Mouse (Mus musculus): ENCODE results near the gene Mcam. TPM values are rescaled to one million over a fixed set of nuclear protein-coding genes. Genes with fewer than 3 reads are reported as not detected.

Gene Mcam
- polyA plus RNA-seq, 1 experiment = 2.1 TPM

DNA sequence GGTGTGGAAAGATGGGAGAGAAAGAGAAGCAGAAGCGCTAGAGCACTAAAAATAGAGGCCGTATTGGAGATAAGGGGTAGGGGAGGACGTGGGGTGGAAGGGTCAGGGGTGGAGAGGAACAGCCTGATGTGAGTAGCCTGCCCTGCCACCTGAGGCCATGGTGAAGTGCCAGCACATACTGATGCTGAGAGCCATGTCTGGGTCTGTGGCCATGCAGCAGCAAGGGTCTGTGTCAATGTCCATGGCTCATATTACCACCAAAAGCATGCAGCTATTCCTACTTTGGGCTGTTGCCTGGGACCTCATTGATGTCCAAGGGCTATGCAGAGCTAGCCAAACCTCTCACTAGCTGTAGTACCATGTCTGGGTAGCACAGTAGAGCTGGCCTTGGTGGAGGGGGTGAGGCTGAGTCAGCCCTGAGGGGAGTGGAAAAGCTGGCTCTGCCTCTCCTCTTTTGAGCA is 36.5 kb downstream of the Mcam start:
- no peak overlapping the region for H3ac ChIP-seq (ENCODE audit: control insufficient read depth, insufficient read length)
- no peak overlapping the region for H3K4me2 ChIP-seq (ENCODE audit: low read depth)
- no peak for TF ChIP-seq MAX (IDR thresholded peaks at IDR 0.05; ENCODE audit: low read depth)
- no peak for TF ChIP-seq MYOG (IDR thresholded peaks at IDR 0.05; ENCODE audit: control insufficient read depth in 1 of 3, insufficient read depth in 1 of 3, insufficient read length in 2 of 3, low read depth in 2 of 3)
- no peak for TF ChIP-seq POLR2A (IDR thresholded peaks at IDR 0.05; ENCODE audit: insufficient read length, low read depth)
- TF ChIP-seq REST (IDR thresholded peaks at IDR 0.05; ENCODE audit: insufficient read depth, insufficient read length) = no peak
- TF ChIP-seq SRF (IDR thresholded peaks at IDR 0.05; ENCODE audit: control insufficient read depth, insufficient read length, low read depth) = no peak
- TF ChIP-seq TCF12 (IDR thresholded peaks at IDR 0.05; ENCODE audit: insufficient read depth, poor library complexity, severe bottlenecking) = no peak
- TF ChIP-seq USF1 (IDR thresholded peaks at IDR 0.05; ENCODE audit: low read depth) = no peak
- no peak overlapping the region for H3K4me3 ChIP-seq
- no peaks in the 10 kb centered on the region for H3K27me3 ChIP-seq (ENCODE audit: control insufficient read depth, insufficient read depth, insufficient read length)
- peaks cover 10% of the 10 kb centered on the region for H3K36me3 ChIP-seq (ENCODE audit: control insufficient read depth, insufficient read depth)
- H3K79me2 ChIP-seq (ENCODE audit: control insufficient read depth, insufficient read depth) = no peaks in the 10 kb centered on the region

DNA sequence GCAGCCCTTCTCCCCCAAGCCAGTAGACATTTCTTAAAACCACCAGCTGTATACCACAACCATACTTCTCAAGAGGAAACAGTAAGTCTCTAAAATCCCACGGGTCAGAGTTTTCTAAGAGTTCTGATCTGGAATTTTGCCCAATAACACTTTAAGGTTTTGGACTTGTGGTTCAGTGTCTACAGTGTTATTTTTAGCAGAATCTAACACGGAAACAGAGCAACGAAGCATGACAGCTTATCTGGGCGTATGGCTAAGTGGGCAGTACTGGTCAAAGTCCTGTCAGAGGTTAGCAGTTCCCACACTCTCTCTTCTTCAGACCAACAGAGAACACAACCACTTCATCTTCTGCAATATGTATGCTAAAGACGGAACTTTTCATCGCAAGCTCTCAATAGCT is 41.3 kb downstream of the Mcam start:
- Histone ChIP-seq H3K4me2 (ENCODE audit: low read depth) (no peak overlapping the region), H3K79me2 (ENCODE audit: control insufficient read depth, insufficient read depth) (peaks cover 7% of the 10 kb centered on the region), H3K36me3 (ENCODE audit: control insufficient read depth, insufficient read depth) (peaks cover 3% of the 10 kb centered on the region), H3K4me3 (no peak overlapping the region), H3K27me3 (ENCODE audit: control insufficient read depth, insufficient read depth, insufficient read length) (no peaks in the 10 kb centered on the region), H3ac (ENCODE audit: control insufficient read depth, insufficient read length) (no peak overlapping the region)
- no peak for TF ChIP-seq TCF3 (IDR thresholded peaks at IDR 0.05; ENCODE audit: insufficient read length, low read depth)
- no peak for TF ChIP-seq MAX (IDR thresholded peaks at IDR 0.05; ENCODE audit: low read depth)

DNA sequence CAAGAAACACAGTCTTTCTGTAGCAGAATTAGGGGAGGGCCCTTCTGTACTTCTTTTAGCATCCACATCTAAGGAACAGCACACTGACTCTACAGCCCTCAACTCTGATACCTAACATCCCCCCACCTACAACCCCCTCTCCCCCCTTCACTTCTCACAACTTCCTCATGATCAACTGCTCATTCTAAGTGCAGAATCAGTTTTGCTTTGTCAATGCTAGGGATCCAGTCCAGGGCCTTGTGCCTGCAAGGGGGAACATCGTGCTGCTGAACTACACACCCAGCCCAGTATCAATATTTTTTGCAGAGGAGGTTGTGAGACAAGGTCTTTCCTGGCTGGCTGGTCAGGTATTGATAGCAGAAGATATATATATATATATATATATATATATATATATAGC is 41.7 kb downstream of the Mcam start:
- Histone ChIP-seq H3K27me3 (ENCODE audit: control insufficient read depth, insufficient read depth, insufficient read length) (no peaks in the 10 kb centered on the region), H3K79me2 (ENCODE audit: control insufficient read depth, insufficient read depth) (peaks cover 7% of the 10 kb centered on the region), H3K36me3 (ENCODE audit: control insufficient read depth, insufficient read depth) (no peaks in the 10 kb centered on the region), H3ac (ENCODE audit: control insufficient read depth, insufficient read length) (no peak overlapping the region), H3K4me2 (ENCODE audit: low read depth) (no peak overlapping the region), H3K4me3 (no peak overlapping the region)
- no peak for TF ChIP-seq MAX (IDR thresholded peaks at IDR 0.05; ENCODE audit: low read depth)
- no peak for TF ChIP-seq TCF12 (IDR thresholded peaks at IDR 0.05; ENCODE audit: insufficient read depth, poor library complexity, severe bottlenecking)
- no peak for TF ChIP-seq CEBPB (IDR thresholded peaks at IDR 0.05; ENCODE audit: insufficient read depth, poor library complexity, severe bottlenecking)
- no peak for TF ChIP-seq MYOD1 (IDR thresholded peaks at IDR 0.05; ENCODE audit: control insufficient read depth in 1 of 3, insufficient read length in 2 of 3, low read depth in 2 of 3)
- no peak for TF ChIP-seq USF1 (IDR thresholded peaks at IDR 0.05; ENCODE audit: low read depth)
- TF ChIP-seq E2F4 (IDR thresholded peaks at IDR 0.05; ENCODE audit: insufficient read depth) = no peak
- TF ChIP-seq POLR2A (IDR thresholded peaks at IDR 0.05; ENCODE audit: insufficient read length, low read depth) = no peak
- no peak for TF ChIP-seq MYOG (IDR thresholded peaks at IDR 0.05; ENCODE audit: control insufficient read depth in 1 of 3, insufficient read depth in 1 of 3, insufficient read length in 2 of 3, low read depth in 2 of 3)
- no peak for TF ChIP-seq SRF (IDR thresholded peaks at IDR 0.05; ENCODE audit: control insufficient read depth, insufficient read length, low read depth)
- no peak for TF ChIP-seq REST (IDR thresholded peaks at IDR 0.05; ENCODE audit: insufficient read depth, insufficient read length)
- no peak for TF ChIP-seq TCF3 (IDR thresholded peaks at IDR 0.05; ENCODE audit: insufficient read length, low read depth)
- no peak for TF ChIP-seq POLR2AphosphoS2 (IDR thresholded peaks at IDR 0.05; ENCODE audit: insufficient read length, low read depth)

DNA sequence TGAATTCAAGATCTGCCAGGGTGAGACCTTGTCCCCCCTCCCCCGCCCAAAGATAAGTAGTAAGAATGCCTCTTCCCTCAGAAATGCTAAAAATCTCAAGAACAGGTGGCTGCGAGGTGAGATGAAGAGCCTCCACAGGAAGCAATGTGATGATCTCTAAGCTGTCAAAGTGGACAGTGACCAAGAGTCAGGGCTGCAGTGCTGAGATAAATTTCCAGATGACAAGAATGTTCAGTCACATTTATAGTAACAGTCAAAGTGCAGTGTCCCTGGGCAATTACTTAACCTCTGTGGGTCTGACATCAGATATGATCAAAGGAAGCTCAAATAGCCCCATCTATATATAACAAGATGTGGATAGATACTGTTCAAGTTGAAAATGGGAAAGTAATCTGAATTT is 43.1 kb downstream of the Mcam start:
- peaks cover 7% of the 10 kb centered on the region for H3K79me2 ChIP-seq (ENCODE audit: control insufficient read depth, insufficient read depth)
- H3K36me3 ChIP-seq (ENCODE audit: control insufficient read depth, insufficient read depth) = no peaks in the 10 kb centered on the region
- H3ac ChIP-seq (ENCODE audit: control insufficient read depth, insufficient read length) = no peak overlapping the region
- no peaks in the 10 kb centered on the region for H3K27me3 ChIP-seq (ENCODE audit: control insufficient read depth, insufficient read depth, insufficient read length)
- no peak for TF ChIP-seq POLR2AphosphoS2 (IDR thresholded peaks at IDR 0.05; ENCODE audit: insufficient read length, low read depth)
- no peak for TF ChIP-seq CEBPB (IDR thresholded peaks at IDR 0.05; ENCODE audit: insufficient read depth, poor library complexity, severe bottlenecking)
- TF ChIP-seq MYOD1 (IDR thresholded peaks at IDR 0.05; ENCODE audit: control insufficient read depth in 1 of 3, insufficient read length in 2 of 3, low read depth in 2 of 3) = no peak
- no peak for TF ChIP-seq TCF3 (IDR thresholded peaks at IDR 0.05; ENCODE audit: insufficient read length, low read depth)
- TF ChIP-seq TCF12 (IDR thresholded peaks at IDR 0.05; ENCODE audit: insufficient read depth, poor library complexity, severe bottlenecking) = no peak
- TF ChIP-seq MYOG (IDR thresholded peaks at IDR 0.05; ENCODE audit: control insufficient read depth in 1 of 3, insufficient read depth in 1 of 3, insufficient read length in 2 of 3, low read depth in 2 of 3) = no peak
- no peak for TF ChIP-seq USF1 (IDR thresholded peaks at IDR 0.05; ENCODE audit: low read depth)
- TF ChIP-seq E2F4 (IDR thresholded peaks at IDR 0.05; ENCODE audit: insufficient read depth) = no peak
- no peak for TF ChIP-seq SRF (IDR thresholded peaks at IDR 0.05; ENCODE audit: control insufficient read depth, insufficient read length, low read depth)
- no peak for TF ChIP-seq REST (IDR thresholded peaks at IDR 0.05; ENCODE audit: insufficient read depth, insufficient read length)
- TF ChIP-seq POLR2A (IDR thresholded peaks at IDR 0.05; ENCODE audit: insufficient read length, low read depth) = no peak
- no peak for TF ChIP-seq MAX (IDR thresholded peaks at IDR 0.05; ENCODE audit: low read depth)
- H3K4me3 ChIP-seq = no peak overlapping the region
- no peak overlapping the region for H3K4me2 ChIP-seq (ENCODE audit: low read depth)

DNA sequence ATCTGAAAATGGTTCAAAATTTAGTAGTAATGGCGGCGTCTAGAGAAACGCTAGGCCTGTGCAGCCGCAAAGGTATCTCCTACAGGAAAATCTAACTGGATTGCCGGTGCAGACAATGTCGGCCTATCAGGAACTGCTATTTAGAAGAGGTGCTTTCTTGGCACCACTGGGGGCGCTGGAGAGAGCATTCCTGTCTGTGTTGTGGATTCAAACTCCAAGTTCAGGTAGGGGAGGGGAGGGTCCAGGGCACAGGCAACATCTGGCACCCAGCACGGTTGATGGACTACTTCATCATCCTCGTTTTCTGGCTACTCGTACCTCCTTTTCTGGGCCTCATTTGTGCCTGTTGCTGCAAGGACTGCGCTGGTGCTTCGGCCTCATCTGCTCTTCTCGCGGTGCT is 44.1 kb downstream of the Mcam start:
- H3K27me3 ChIP-seq (ENCODE audit: control insufficient read depth, insufficient read depth, insufficient read length) = no peaks in the 10 kb centered on the region
- no peaks in the 10 kb centered on the region for H3K36me3 ChIP-seq (ENCODE audit: control insufficient read depth, insufficient read depth)
- peaks cover 7% of the 10 kb centered on the region for H3K79me2 ChIP-seq (ENCODE audit: control insufficient read depth, insufficient read depth)
- H3ac ChIP-seq (ENCODE audit: control insufficient read depth, insufficient read length) = no peak overlapping the region
- no peak overlapping the region for H3K4me3 ChIP-seq
- no peak for TF ChIP-seq CEBPB (IDR thresholded peaks at IDR 0.05; ENCODE audit: insufficient read depth, poor library complexity, severe bottlenecking)
- TF ChIP-seq SRF (IDR thresholded peaks at IDR 0.05; ENCODE audit: control insufficient read depth, insufficient read length, low read depth) = no peak
- no peak for TF ChIP-seq TCF3 (IDR thresholded peaks at IDR 0.05; ENCODE audit: insufficient read length, low read depth)
- TF ChIP-seq MYOG (IDR thresholded peaks at IDR 0.05; ENCODE audit: control insufficient read depth in 1 of 3, insufficient read depth in 1 of 3, insufficient read length in 2 of 3, low read depth in 2 of 3) = no peak
- no peak for TF ChIP-seq POLR2A (IDR thresholded peaks at IDR 0.05; ENCODE audit: insufficient read length, low read depth)
- TF ChIP-seq MAX (IDR thresholded peaks at IDR 0.05; ENCODE audit: low read depth) = no peak
- TF ChIP-seq USF1 (IDR thresholded peaks at IDR 0.05; ENCODE audit: low read depth) = no peak
- no peak for TF ChIP-seq POLR2AphosphoS2 (IDR thresholded peaks at IDR 0.05; ENCODE audit: insufficient read length, low read depth)
- TF ChIP-seq MYOD1 (IDR thresholded peaks at IDR 0.05; ENCODE audit: control insufficient read depth in 1 of 3, insufficient read length in 2 of 3, low read depth in 2 of 3) = no peak
- no peak for TF ChIP-seq TCF12 (IDR thresholded peaks at IDR 0.05; ENCODE audit: insufficient read depth, poor library complexity, severe bottlenecking)
- no peak for TF ChIP-seq E2F4 (IDR thresholded peaks at IDR 0.05; ENCODE audit: insufficient read depth)
- no peak for TF ChIP-seq REST (IDR thresholded peaks at IDR 0.05; ENCODE audit: insufficient read depth, insufficient read length)
- no peak overlapping the region for H3K4me2 ChIP-seq (ENCODE audit: low read depth)

All from myocyte (in vitro differentiated cells).